Mouse (Mus musculus) spleen, postnatal 14 days (tissue): ENCODE data around the gene Ankrd6.
"Not testable (repeated sequence)": the region's sequence is repeated elsewhere in the genome, so short reads cannot be mapped to it uniquely, and the experiment has no call there.

ENCODE experiments used
- DNase-seq, 2 experiments: peaks; one replicate each; pipeline ENCODE4 v3.0.0; 2021 to 2022; ENCODE audit warnings: low spot score in 2 of 2

The Ankrd6 gene

DNA sequence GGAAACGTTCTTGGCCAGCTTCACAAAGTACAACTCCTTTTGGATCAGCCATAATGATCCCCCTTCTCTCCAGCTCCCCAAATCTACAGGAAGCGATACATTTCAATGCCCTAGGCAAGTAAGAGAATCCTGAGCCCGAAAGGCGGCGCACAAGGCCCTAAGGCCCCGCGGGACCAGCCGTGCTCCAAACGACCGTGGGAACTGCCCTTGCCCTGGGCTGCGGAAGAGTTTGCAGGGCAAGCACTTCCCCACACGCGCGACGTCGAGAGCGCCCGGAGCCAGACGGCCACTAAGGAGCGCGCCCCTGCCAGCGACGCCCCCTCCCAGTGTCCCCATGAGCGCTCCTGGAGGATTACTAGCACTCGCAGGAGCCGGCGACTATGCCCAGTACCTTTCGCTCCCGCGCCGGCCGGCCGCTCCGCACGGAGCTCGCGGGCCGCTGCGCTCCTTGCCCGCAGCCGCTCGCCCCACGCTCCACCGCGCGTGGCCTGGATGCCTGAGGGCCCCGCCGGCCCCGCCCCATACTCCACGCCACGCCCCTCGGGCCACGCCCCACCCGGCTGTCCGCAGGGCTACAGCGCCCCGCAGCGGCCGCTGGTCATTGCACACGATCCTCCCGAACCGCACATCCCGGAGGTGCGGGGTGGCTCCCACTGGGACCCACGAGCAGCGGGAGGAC, at the start of gene Ankrd6:
TSS of gene Ankrd6 (minus strand) at position 486 of the 679 bp plus-strand sequence.
- peak; percentile 50 to 67 for DNase-seq

DNA sequence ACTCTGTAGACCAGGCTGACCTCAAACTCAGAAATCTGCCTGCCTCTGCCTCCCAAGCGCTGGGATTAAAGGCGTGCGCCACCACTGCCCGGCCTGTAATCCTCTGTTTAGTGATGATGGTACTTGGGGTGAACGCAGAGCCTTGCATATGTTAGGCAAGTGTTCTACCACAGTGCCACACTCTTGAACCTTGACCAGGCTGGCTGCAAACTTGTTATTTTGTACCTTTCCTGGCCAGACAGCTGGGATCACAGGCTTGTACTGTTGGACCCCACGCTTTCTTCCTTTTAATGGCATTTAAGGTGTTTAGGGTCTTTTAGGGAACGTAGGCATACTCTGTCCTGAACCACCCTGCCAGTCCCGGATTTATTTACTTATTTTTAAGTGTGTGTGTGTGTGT, 48.4 kb upstream of the Ankrd6 start:
- DNase-seq: no peak

GRCm38 (mm10) chr4:32997571-32997970, 46.9 kb upstream of the Ankrd6 start:
- no peak for DNase-seq

- DNase-seq: no peak
Observed at GRCm38 (mm10) chr4:32996083-32996482, 45.4 kb upstream of the Ankrd6 start.

DNA sequence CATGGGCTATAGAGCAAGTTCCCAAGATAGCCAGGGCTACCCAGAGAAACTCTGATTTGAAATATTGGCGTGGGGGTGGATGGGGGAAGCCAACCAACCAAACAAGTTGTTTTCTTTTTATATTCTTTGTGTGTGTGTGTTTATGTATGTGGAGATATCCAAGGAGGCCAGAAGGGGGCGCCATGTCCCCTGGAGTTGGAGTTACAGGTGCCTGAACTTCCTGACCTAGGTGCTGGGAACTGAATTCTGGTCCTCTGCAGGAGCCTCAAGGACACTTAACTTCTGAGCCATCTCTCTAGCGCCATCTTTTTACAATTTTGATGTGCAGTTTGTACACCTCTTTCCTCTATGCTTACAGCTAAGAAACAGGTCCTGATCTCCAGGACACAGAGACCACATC, 43.5 kb upstream of the Ankrd6 start:
- DNase-seq: no peak

DNA sequence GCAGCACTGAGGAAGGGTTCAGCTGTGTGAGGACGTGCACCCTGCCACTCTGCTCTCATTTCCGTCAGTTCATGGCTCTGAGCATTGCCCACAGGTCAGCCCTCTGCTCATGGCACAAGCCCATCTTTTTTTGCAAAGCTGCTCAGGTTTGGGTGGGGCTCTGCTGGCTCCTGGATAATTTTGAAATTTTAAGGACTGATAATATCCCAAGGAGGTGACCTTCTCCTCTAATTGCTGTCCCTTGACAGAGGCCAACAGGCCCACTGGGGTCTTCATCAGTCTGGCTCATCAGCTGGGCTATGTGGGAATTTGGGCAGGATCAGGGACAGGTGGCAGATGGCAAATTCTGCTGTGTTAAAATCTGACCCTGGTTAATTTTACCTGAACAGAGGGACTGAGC, 38.7 kb upstream of the Ankrd6 start:
- no peak for DNase-seq

DNA sequence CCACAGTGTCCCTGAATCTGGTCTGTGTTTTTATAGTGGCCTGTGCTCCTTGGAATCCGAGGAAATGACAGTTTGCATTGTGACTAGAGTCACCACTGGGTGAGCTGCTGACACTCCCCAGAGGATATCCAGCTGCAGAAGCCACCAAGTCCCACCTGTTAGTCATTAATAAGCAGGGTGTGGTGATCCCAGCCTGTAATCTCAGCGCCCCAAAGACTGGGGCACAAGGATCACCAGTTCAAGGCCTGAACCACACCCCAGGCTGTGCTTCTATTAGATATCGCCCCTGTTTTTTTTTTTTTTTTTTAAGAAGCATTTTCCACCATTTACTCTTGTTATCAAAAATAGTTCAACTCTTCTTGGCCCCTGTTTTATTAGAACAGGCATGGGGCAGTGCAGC, 36.4 kb upstream of the Ankrd6 start:
- peak in 1 of 2 experiments; percentile 10 for DNase-seq

DNA sequence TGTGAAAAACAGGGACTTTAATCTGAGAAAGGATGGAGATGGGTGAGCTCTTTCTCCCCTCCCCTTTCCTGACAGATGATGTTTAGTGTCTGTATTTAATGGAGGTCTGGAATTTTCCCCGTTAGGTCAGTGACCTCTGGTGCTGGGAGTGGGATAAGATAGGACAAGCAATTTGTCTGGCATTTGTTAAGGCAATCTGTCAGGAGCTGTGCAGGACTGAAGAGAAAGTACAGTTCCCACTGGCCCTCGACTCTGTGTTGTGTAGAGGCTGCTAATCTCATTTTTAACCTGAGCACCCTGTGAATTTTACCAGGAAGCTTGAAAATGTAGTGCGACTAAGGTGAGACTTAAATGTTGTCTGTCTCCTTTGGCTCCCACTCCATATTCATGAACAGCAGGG, 35.0 kb upstream of the Ankrd6 start:
- no peak for DNase-seq

- DNase-seq: no peak
Observed at GRCm38 (mm10) chr4:32984801-32985675, 34.4 kb upstream of the Ankrd6 start.

DNA sequence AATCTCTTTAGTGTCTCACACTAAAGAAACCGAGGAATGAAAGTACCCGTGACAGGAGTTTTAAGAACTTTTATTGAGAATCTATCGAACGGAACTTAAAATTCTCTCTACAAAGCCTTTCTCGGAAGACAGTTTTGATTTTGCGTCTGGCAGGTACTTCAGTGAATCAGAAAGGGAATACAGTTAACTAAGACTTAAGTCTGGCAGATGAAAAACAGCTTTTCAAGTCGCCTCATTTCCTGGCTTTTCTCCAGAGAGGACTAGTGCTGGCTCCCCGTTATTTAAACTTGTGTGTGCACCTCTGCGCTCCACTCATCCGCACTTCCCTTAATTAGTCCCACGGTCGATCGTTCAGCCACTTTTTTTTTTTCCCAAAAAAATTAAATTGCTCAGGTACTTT, 33.6 kb upstream of the Ankrd6 start:
- no peak for DNase-seq

GRCm38 (mm10) chr4:32983176-32984155, 32.8 kb upstream of the Ankrd6 start:
- peak; percentile 24 to 38 for DNase-seq

DNA sequence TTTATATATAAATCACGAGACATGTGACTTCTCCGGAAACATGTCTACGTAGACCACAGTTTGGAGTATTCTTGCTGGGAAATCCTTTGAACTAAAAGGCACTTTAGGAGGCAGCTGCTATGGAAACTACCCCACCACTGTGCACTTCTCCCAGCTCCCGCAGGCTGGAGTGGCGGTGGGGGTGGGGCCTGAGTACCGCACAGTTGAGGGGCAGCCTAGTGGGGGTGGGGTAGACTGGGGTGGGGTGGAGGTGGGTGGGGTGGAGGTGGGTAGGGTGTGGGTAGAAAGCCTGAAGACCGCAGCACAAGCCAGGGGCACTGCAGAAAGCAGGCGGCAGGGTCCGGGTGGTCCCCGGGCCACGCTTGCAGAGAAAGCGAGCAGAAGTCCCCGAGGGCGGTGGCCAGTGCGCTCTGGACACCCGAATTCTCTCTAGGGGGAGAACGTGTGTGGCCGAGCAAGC, 32.1 kb upstream of the Ankrd6 start, which contains the start of gene Rragd:
TSS of gene Rragd (plus strand) at position 322 of the 460 bp plus-strand sequence.
- DNase-seq: no peak

GRCm38 (mm10) chr4:32982041-32982715, 31.5 kb upstream of the Ankrd6 start:
- no peak for DNase-seq

GRCm38 (mm10) chr4:32981617-32982016, 31.0 kb upstream of the Ankrd6 start:
- DNase-seq: no peak

DNA sequence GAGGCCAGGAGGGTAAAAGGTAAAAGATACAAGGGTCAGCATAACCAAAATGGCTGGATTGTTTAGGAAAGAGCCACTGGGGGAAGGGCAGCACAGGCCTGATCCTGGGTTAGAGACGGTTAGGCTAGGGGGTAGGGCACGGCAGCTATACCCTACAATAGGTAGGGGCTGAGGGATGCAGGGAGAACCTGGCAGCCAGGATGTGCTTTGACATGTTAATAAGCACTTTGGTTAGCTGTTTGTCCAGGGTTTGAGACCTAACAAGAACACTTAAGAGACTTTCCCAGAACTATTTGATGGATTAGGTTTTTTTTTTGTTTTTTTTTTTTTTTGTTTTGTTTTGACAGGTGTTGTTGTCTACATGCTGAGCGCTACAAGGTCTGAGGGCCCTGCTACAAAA, 29.4 kb upstream of the Ankrd6 start:
- DNase-seq: no peak

DNA sequence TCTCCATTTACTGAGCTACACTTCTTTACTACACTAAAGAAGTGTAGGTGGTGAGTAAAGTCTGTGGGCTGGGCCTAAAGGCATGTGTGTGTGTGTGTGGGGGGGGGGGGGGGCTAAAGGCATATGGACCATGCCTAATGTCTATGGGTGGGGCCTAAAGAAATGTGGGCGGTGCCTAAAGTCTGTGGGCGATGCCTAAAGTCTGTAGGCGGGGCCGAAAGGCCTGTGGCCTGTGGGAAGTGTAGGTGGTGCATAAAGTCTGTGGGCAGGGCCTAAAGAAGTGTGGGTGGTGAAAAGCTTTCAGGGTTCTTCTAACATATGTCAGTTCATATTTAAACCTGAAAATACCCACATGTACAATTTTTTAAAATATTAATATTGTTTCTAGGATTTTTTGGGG, 26.7 kb upstream of the Ankrd6 start:
- DNase-seq: no peak

- DNase-seq: not testable (repeated sequence)
Observed at GRCm38 (mm10) chr4:32964619-32965018, 14.0 kb upstream of the Ankrd6 start.

DNA sequence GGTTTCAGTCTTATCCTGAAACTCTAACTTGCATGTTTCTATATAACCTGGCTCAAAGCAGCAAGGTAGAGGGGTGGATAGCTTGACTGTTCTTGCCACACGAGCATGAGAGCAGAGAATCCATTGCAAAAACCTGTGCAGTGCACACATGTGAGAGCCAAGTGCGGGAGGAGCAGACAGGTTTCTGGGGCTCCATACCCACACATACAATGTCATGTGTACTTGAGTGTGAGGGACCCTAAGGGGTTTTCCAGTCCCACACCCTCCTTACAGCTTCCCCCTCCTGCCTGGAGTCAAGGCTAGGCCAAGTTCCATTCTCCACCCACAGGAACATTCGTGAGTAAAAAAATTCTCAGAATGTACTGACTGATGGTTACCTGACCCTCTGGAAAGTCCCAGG, 10.8 kb upstream of the Ankrd6 start:
- no peak for DNase-seq

DNA sequence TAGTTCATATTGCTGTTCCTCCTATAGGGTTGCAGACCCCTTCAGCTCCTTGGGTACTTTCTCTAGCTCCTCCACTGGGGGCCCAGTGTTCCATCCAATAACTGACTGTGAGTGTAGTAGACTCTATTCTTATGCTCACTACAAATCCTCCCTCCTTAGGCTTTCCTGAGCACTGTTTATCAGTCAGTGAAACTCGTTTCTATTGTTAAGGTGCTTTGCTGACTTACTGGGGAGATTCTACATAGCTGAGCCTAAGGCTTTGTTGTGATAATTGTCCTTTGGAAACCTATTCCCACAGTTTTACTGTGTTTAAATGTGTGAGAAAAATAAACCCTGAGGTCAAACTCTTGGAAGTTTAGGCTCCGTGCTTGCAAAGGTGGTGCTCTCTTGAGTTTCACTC, 5.8 kb upstream of the Ankrd6 start:
- DNase-seq: no peak

- no peak for DNase-seq
Observed at GRCm38 (mm10) chr4:32952681-32953080, 2.0 kb upstream of the Ankrd6 start.
